Mouse (Mus musculus) cerebellum, postnatal 10 days (tissue): ENCODE measurements at regions not wholly inside any gene's neighbourhood (a gene's known extent, or its start where the extent isn't known, plus 50 kb on each side); places are given as distances from the start of the nearest gene placed in this dataset.

Experiments used
- DNase-seq, 2 experiments: peaks; one replicate each; pipeline ENCODE4 v3.0.0; 2021; ENCODE audit warnings: mixed read lengths in 2 of 2

GRCm38 (mm10) chr8:53096272-53096784, 415.2 kb upstream of the Aga start:
- DNase-seq = no peak

GRCm38 (mm10) chr8:53140041-53140440, 371.5 kb upstream of the Aga start:
- DNase-seq = no peak

- DNase-seq = peak; percentile 6 to 7
Observed at GRCm38 (mm10) chr8:53148915-53149314, 362.6 kb upstream of the Aga start.

- no peak for DNase-seq
Observed at GRCm38 (mm10) chr8:53164017-53164416, 347.5 kb upstream of the Aga start.

- DNase-seq = no peak
Observed at GRCm38 (mm10) chr8:53171694-53172299, 339.7 kb upstream of the Aga start.

GRCm38 (mm10) chr8:53192519-53192918, 319.0 kb upstream of the Aga start:
- peak; percentile 2 to 20 for DNase-seq

GRCm38 (mm10) chr8:53222194-53222593, 289.3 kb upstream of the Aga start:
- peak; percentile 11 to 16 for DNase-seq
